Mouse (Mus musculus) limb, embryonic 11.5 days (tissue): Measurements from ENCODE around the gene Tbx21. TPM values are rescaled to one million over a fixed set of nuclear protein-coding genes. Genes with fewer than 3 reads are reported as not detected.
A peak's percentile ranks its signal among the peaks of the same experiment; 100 is the strongest.

Source experiments
- ATAC-seq: fragments of 200-750 bp; cut with Nextera tagmentation; 2 replicates; pipeline ENCODE4 v1.8.0; 2017; ENCODE audit warnings: low read depth; ENCODE audit not compliant: insufficient number of reproducible peaks, low FRiP score, low TSS enrichment
- DNase-seq: peaks from one replicate; pipeline ENCODE4 v3.0.0-alpha.2; 2015; ENCODE audit warnings: low spot score
- H3K27ac ChIP-seq: fragments of 300-500 bp; sonication (generic); replicated peaks from 2 replicates; pipeline ENCODE4 v1.5.1; 2014; ENCODE audit warnings: low read depth, mild to moderate bottlenecking, low read length
- H3K27me3 ChIP-seq: fragments of 300-500 bp; sonication (generic); 2 replicates; pipeline ENCODE4 v1.6.1; 2014; ENCODE audit warnings: mild to moderate bottlenecking, low read length, mixed read lengths; ENCODE audit not compliant: control insufficient read depth, insufficient read depth
- H3K36me3 ChIP-seq: fragments of 300-500 bp; sonication (generic); 2 replicates; pipeline ENCODE4 v1.6.1; 2014; ENCODE audit warnings: mild to moderate bottlenecking, low read length, moderate library complexity, mixed read lengths; ENCODE audit not compliant: control insufficient read depth, insufficient read depth
- H3K4me1 ChIP-seq: fragments of 300-500 bp; sonication (generic); 2 replicates; pipeline ENCODE4 v1.6.1; 2014; ENCODE audit warnings: low read length, mixed read lengths; ENCODE audit not compliant: control insufficient read depth, insufficient read depth
- H3K4me2 ChIP-seq: fragments of 300-500 bp; sonication (generic); 2 replicates; pipeline ENCODE4 v1.6.1; 2014; ENCODE audit warnings: low read depth, mild to moderate bottlenecking, moderate library complexity; ENCODE audit not compliant: severe bottlenecking
- H3K4me3 ChIP-seq: fragments of 300-500 bp; sonication (generic); 2 replicates; pipeline ENCODE4 v1.5.1; 2014; ENCODE audit warnings: low read depth, low read length
- H3K9ac ChIP-seq: fragments of 300-500 bp; sonication (generic); 2 replicates; pipeline ENCODE4 v1.6.1; 2014; ENCODE audit warnings: mild to moderate bottlenecking, low read length
- H3K9me3 ChIP-seq: fragments of 300-500 bp; sonication (generic); 2 replicates; pipeline ENCODE4 v1.6.1; 2016; ENCODE audit warnings: low read length; ENCODE audit not compliant: control insufficient read depth
- WGBS: fragments of 180-500 bp; shearing (Covaris S2); extraction: QIAGEN DNeasy Blood & Tissue Kit; methylation state at CpG from one replicate; pipeline ENCODE4 v1.1.7; 2014; 5-methylcytosine and 5-hydroxymethylcytosine counted together
- polyA plus RNA-seq: library from polyadenylated mRNA; unstranded; fragments of >200 nt; fragmentation: Nextera tagmentation; extraction: Ambion mirVana; gene quantifications from 2 replicates; pipeline ENCODE4 v1.2.1, GENCODE M21; 2014

The Tbx21 gene
- polyA plus RNA-seq, 1 experiment from 2014 or later = not detected

DNA sequence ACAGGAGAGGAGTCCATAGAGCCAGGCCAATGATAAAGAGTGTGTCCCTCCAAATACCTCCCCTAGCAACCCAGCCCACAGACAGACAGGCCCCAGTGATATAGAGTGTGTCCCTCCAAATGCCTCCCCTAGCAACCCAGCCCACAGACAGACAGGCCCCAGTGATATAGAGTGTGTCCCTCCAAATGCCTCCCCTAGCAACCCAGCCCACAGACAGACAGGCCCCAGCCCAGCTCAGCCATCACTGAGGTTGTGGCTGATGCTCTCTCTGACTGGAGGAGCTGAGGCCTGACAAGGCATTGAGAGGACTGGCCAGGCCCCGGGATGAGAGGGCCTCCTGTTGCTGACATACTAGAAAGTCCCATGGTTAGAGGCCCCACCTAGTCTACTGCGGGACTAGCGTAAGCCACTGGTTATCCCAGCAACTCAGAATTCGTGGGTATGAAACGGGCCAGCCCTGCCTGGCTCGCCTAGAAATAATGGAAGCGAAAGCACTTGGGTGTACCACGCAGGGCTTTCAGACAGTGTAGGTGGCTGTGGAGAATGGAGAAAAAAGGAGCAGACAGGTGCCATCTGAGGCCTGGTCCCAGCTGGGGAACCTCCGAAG lies 2.5 kb downstream of the Tbx21 start:
- 80% methylated on average over 9 of the region's 9 CpGs for WGBS
- H3K4me2 ChIP-seq = no peak overlapping the region
- DNase-seq (no peak), ATAC-seq (no peak)
- no peaks in the 10 kb centered on the region for H3K36me3 ChIP-seq
- no peaks in the 10 kb centered on the region for H3K9me3 ChIP-seq
- H3K9ac ChIP-seq = no peak overlapping the region
- peaks cover 4% of the 10 kb centered on the region; the same call in 1 of the 2 replicates for H3K4me1 ChIP-seq
- peaks cover 42% of the 10 kb centered on the region for H3K27me3 ChIP-seq
- H3K27ac ChIP-seq = no peak overlapping the region
- H3K4me3 ChIP-seq = no peak overlapping the region

DNA sequence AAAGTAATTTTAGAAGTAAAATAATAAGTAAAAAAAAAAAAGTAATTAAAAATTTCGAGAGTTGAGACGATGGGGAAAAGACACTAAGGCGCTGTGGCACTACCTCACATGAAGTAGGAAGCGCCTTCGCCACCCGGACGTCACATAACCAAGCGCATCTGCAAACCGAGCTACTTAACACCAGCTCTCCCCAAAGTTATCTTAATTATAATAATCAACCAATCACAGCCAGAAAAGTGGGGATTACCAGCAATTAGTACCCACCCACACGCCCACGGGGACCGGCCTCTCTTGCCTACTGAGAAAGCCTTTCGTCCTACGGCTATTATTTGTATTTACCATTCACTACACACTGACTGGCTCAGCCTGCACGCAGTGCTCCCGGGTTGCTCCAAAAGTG lies 6.2 kb downstream of the Tbx21 start:
- Histone ChIP-seq H3K36me3 (no peaks in the 10 kb centered on the region), H3K4me2 (no peak overlapping the region), H3K4me3 (no peak overlapping the region), H3K27ac (no peak overlapping the region), H3K4me1 (no peaks in the 10 kb centered on the region), H3K9ac (no peak overlapping the region), H3K27me3 (peaks cover 16% of the 10 kb centered on the region), H3K9me3 (no peaks in the 10 kb centered on the region)
- 82% methylated on average over 16 of the region's 16 CpGs for WGBS
- ATAC-seq = no peak
- DNase-seq = no peak

DNA sequence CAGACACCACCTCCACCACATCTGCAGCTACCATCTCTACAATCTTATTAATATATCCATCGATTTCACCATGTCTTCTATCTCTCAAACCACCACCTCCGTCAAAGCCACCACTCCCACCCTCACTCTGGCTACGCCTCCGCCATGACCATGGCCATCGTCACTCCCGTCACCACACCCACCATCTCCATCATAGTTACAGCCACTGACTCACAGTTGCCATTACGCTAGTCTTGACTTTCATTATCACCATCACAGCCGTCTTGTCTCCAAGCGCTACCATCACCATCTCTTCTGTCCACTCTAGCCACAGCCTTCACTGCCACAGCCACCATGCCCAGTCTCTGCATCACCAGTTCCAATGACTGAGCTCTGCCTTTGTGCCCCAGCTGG lies 11.0 kb downstream of the Tbx21 start:
- Histone ChIP-seq H3K4me1 (no peaks in the 10 kb centered on the region), H3K9me3 (no peaks in the 10 kb centered on the region), H3K9ac (no peak overlapping the region), H3K27ac (no peak overlapping the region), H3K4me3 (no peak overlapping the region), H3K36me3 (no peaks in the 10 kb centered on the region), H3K27me3 (peaks cover under 1% of the 10 kb centered on the region), H3K4me2 (no peak overlapping the region)
- ATAC-seq (no peak), DNase-seq (no peak)
- WGBS = 93% methylated on average over 9 of the region's 9 CpGs

DNA sequence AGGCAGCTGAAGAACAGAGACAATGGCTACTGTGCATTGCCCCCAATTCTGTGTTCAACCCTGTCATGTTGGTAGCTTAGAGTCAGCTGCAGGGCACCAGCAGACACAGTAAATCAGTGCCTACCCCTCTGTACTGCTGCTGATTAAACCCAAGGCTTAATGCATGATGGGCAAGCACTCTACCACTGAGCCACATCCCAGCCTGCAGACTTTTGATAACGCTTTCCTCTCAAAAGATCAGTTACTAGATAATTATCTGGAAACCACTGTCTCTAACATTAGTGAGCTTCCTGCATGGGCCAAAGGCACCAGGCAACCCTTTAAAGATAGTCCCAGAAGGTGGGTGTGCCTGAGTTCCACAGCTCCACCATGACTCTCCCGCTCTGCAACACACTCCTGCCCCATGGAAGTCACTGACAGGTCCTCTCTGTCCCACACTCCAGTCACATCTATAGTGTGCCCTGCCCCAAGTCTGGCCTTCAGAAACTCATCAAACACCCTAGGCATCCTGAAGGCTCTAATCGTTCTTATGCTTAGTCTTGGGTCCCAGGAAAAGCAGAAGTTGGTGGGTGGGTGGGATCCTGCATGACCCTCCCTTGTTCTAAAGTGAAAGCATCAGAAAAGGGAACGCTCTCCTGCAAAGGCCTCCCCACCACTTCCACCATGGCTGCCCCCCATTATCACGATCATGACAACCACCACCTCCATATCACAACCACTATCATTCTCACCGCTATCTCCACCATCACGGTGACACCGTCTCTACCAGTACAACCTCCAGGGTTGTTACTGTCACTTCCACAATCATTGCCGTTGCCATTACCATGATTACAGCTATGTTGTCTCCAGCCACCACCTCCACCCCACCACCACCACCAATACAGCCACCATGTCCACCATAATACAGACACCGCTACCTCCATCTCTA lies 11.7 kb downstream of the Tbx21 start:
- Histone ChIP-seq H3K9me3 (no peaks in the 10 kb centered on the region), H3K27ac (no peak overlapping the region), H3K4me3 (no peak overlapping the region), H3K36me3 (no peaks in the 10 kb centered on the region), H3K4me2 (no peak overlapping the region), H3K4me1 (no peaks in the 10 kb centered on the region), H3K27me3 (peaks cover 6% of the 10 kb centered on the region), H3K9ac (no peak overlapping the region)
- DNase-seq = no peak
- ATAC-seq = no peak
- WGBS = 94% methylated on average over 10 of the region's 10 CpGs

DNA sequence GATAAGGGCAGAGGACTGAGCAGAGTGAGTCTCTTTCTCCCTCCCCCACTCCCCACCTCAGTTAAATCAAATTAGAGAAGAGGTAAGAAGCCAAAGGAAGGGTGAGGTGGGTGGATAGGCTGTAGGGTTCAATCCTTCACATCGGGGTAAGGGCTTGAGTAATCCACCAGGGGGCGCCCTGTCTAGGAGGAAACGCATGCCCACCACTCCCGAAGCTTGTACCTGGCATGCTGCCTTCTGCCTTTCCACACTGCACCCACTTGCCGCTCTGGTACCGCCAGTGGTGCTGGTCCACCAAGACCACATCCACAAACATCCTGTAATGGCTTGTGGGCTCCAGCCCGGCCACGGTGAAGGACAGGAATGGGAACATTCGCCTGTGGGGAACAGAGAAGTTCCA lies 13.4 kb downstream of the Tbx21 start:
- ATAC-seq (no peak), DNase-seq (peak; percentile 72)
- Histone ChIP-seq H3K27me3 (peaks cover 13% of the 10 kb centered on the region), H3K9ac (no peak overlapping the region), H3K4me1 (no peaks in the 10 kb centered on the region), H3K9me3 (no peaks in the 10 kb centered on the region), H3K4me2 (no peak overlapping the region), H3K27ac (no peak overlapping the region), H3K4me3 (no peak overlapping the region), H3K36me3 (no peaks in the 10 kb centered on the region)
- WGBS = 17% methylated on average over 9 of the region's 9 CpGs

DNA sequence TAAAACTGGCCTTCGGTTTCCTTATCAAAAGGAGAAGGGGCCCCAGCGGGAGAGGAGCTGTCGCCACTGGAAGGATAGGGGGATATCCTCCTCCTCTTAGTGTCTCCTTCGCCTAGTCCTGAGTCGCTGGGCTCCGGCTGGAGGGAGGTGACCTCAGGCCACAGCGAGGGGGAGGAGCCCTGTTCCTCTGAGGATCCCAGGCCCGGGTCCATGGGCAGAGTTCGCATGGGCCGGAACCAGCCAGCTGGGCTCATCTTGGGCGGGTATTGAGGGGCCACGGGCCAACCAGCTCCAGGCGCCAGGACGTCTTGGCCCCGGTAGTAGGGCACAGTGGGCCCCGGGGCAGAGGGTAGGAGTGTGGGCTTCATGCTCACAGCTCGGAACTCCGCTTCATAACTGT lies 16.3 kb downstream of the Tbx21 start:
- DNase-seq = no peak
- H3K4me2 ChIP-seq = no peak overlapping the region

DNA sequence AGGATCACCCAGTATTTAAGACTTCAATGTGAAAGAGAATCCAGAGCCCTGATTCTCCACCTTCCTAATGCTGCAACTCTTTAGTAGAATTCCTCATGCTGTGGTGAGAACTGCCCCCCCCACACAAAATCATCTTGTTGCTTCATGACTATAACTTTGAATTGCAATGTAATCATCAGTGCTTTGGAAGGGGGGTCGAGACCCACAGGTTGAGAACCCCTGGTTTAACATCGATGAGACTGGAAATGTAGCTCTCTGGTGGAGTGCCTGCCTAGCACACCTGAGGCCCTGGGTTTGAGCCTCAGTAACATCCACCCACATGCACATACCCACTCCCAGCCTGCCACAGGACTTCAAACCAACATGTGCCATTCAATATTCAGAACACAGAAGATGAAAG lies 20.5 kb downstream of the Tbx21 start:
- Histone ChIP-seq H3K4me1 (no peaks in the 10 kb centered on the region), H3K27me3 (peaks cover 13% of the 10 kb centered on the region), H3K4me2 (no peak overlapping the region), H3K9me3 (no peaks in the 10 kb centered on the region), H3K27ac (no peak overlapping the region), H3K36me3 (no peaks in the 10 kb centered on the region), H3K4me3 (no peak overlapping the region), H3K9ac (no peak overlapping the region)
- ATAC-seq = no peak
- DNase-seq = no peak
- 58% methylated on average over 2 of the region's 2 CpGs for WGBS

More for the DNA sequence above, 16.3 kb downstream of the Tbx21 start:
- Histone ChIP-seq H3K27me3 (peaks cover 13% of the 10 kb centered on the region), H3K4me3 (no peak overlapping the region), H3K4me1 (no peaks in the 10 kb centered on the region), H3K36me3 (no peaks in the 10 kb centered on the region), H3K9me3 (no peaks in the 10 kb centered on the region), H3K27ac (no peak overlapping the region), H3K9ac (no peak overlapping the region)
- WGBS = 23% methylated on average over 18 of the region's 18 CpGs
- no peak for ATAC-seq

DNA sequence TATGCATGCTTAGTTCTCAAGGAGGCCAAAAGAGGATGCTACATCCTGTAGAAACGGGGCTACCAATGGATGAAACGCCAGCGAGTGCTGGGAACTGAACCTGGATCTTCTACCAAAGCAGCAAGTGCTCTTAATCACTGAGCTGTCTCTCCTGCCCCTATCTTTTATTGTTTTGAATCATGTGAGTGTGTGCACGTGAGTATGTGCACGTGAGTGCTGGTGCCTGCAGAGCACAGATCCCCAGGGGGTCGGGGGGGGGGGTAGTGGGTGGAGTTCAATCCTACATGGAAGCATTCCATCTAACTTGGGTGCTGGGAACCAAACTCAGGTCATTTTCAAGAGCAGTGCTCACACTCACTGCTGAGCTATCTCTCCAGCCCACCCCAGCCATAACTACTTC lies 28.8 kb downstream of the Tbx21 start:
- ATAC-seq (no peak), DNase-seq (no peak)
- H3K4me3 ChIP-seq = no peak overlapping the region
- no peaks in the 10 kb centered on the region for H3K36me3 ChIP-seq
- peaks cover 6% of the 10 kb centered on the region for H3K4me1 ChIP-seq
- H3K9ac ChIP-seq = no peak overlapping the region
- H3K27ac ChIP-seq = no peak overlapping the region
- no peak overlapping the region for H3K4me2 ChIP-seq
- H3K27me3 ChIP-seq = no peaks in the 10 kb centered on the region
- no peaks in the 10 kb centered on the region for H3K9me3 ChIP-seq
- 74% methylated on average over 6 of the region's 6 CpGs for WGBS
